Mouse (Mus musculus) embryonic facial prominence, embryonic 14.5 days (tissue): ENCODE data around the gene H1foo. TPM values are rescaled to one million over a fixed set of nuclear protein-coding genes. Genes with fewer than 3 reads are reported as not detected.
A peak's percentile ranks its signal among the peaks of the same experiment; 100 is the strongest.

Experiments
- ATAC-seq: fragments of 200-750 bp; cut with Nextera tagmentation; 2 replicates; pipeline ENCODE4 v1.8.0; 2017; ENCODE audit warnings: low read depth, moderate number of reproducible peaks, moderate TSS enrichment
- DNase-seq: peaks from one replicate; pipeline ENCODE4 v3.0.0-alpha.2; 2015; ENCODE audit warnings: low spot score
- H3K27ac ChIP-seq: fragments of 300-500 bp; sonication (generic); replicated peaks from 2 replicates; pipeline ENCODE4 v1.5.1; 2014; ENCODE audit warnings: low read depth, mild to moderate bottlenecking, low read length, moderate library complexity
- H3K27me3 ChIP-seq: fragments of 300-500 bp; sonication (generic); replicated peaks from 2 replicates; pipeline ENCODE4 v1.6.1; 2014; ENCODE audit warnings: low read length; ENCODE audit not compliant: control insufficient read depth, insufficient read depth
- H3K36me3 ChIP-seq: fragments of 300-500 bp; sonication (generic); 2 replicates; pipeline ENCODE4 v1.6.1; 2014; ENCODE audit warnings: low read length, mixed read lengths; ENCODE audit not compliant: control insufficient read depth, insufficient read depth
- H3K4me1 ChIP-seq: fragments of 300-500 bp; sonication (generic); 2 replicates; pipeline ENCODE4 v1.6.1; 2014; ENCODE audit warnings: antibody characterized with exemption, low read length; ENCODE audit not compliant: control insufficient read depth, insufficient read depth
- H3K4me2 ChIP-seq: fragments of 300-500 bp; sonication (generic); 2 replicates; pipeline ENCODE4 v1.6.1; 2014; ENCODE audit warnings: low read depth, mild to moderate bottlenecking, low read length, moderate library complexity, mixed read lengths
- H3K4me3 ChIP-seq: fragments of 300-500 bp; sonication (generic); 2 replicates; pipeline ENCODE4 v1.5.1; 2014; ENCODE audit warnings: low read depth, mild to moderate bottlenecking, low read length
- H3K9ac ChIP-seq: fragments of 300-500 bp; sonication (generic); 2 replicates; pipeline ENCODE4 v1.6.1; 2014; ENCODE audit warnings: low read depth, mild to moderate bottlenecking, low read length, moderate library complexity, mixed read lengths
- H3K9me3 ChIP-seq: fragments of 300-500 bp; sonication (generic); 2 replicates; pipeline ENCODE4 v1.6.1; 2016; ENCODE audit warnings: low read length; ENCODE audit not compliant: control insufficient read depth
- WGBS: fragments of 180-500 bp; shearing (Covaris S2); extraction: QIAGEN DNeasy Blood & Tissue Kit; methylation state at CpG from one replicate; pipeline ENCODE4 v1.1.7; 2014; 5-methylcytosine and 5-hydroxymethylcytosine counted together
- polyA plus RNA-seq: library from polyadenylated mRNA; unstranded; fragments of >200 nt; fragmentation: Nextera tagmentation; extraction: Ambion mirVana; gene quantifications from 2 replicates; pipeline ENCODE4 v1.2.1, GENCODE M21; 2014

H1foo gene
- polyA plus RNA-seq, 1 experiment from 2014 or later: not detected

DNA sequence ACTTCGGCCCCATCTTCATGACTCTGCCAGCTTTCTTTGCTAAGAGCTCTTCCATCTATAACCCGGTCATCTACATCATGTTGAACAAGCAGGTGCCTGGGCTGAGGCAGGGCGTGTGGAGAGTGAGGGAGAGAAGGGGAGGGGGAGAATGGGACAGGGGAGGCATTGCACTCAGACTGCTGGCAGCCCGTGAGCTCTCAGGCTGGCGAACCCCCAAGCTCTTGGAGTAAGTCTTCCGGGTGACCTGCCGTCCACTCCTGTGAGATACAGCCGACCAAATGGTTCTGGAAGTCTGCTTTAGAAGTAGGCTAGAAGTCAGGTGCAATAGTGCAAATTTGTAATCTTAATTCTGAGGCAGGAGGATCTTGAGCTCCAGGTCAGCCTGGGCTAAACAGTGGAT is 9.2 kb upstream of the H1foo start:
- Histone ChIP-seq H3K9ac (no peak overlapping the region), H3K4me3 (no peak overlapping the region)

DNA sequence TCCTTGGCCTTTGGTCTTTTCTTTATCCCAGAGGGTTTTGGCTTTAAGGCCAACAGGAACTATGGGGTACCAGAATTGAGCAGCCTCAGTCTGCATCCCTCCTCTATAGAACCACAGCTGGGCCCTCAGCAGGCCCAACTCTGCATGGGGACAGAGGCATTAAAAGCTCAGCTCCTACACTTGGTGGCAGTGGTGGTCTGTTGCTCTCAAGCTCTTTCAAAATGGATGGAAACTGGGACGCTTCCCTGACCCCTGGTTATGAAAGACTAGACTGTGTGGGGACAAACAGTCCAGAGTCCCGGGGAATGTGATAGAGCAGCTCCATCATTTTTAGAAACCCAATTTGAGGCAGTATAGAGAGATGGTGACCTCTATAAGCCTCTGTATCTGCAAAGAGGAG is 6.7 kb upstream of the H1foo start:
- WGBS: 89% methylated on average over 2 of the region's 2 CpGs
- H3K9me3 ChIP-seq: peaks cover 6% of the 10 kb centered on the region; the same call in 1 of the 2 replicates
- H3K4me2 ChIP-seq: no peak overlapping the region
- no peaks in the 10 kb centered on the region for H3K36me3 ChIP-seq
- H3K4me1 ChIP-seq: 0 out of 2 replicates have a peak, but pooled peaks cover 2% of the 10 kb centered on the region
- ATAC-seq (no peak), DNase-seq (no peak)
- no peak overlapping the region for H3K9ac ChIP-seq
- H3K4me3 ChIP-seq: no peak overlapping the region
- no peaks in the 10 kb centered on the region for H3K27me3 ChIP-seq
- H3K27ac ChIP-seq: no peak overlapping the region

More for the DNA sequence above, 9.2 kb upstream of the H1foo start:
- Histone ChIP-seq H3K9me3 (peaks cover 6% of the 10 kb centered on the region; the same call in 1 of the 2 replicates), H3K4me2 (no peak overlapping the region), H3K27me3 (no peaks in the 10 kb centered on the region), H3K36me3 (no peaks in the 10 kb centered on the region), H3K4me1 (0 out of 2 replicates have a peak, but pooled peaks cover 1% of the 10 kb centered on the region), H3K27ac (no peak overlapping the region)
- DNase-seq (no peak), ATAC-seq (no peak)
- WGBS: 85% methylated on average over 8 of the region's 8 CpGs

DNA sequence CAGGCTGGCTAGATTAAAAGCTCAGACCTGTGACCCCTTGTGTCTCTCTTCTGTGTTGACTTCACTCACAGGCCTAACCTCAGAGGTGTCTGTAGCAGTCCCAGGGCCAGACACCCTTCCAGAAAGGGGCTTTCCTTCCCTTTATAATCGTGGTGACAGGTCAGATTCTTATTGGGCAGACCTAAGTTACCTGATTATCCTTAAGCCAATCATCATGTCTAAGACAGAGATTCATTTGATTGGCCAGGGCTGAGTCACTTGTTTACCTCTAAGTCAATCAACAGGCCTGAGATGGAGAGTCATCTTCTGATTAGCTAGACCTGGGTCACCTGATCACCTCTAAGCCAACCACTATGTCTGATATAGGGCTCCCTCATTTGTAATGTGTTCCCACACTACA is 5.9 kb upstream of the H1foo start:
- no peak overlapping the region for H3K4me2 ChIP-seq
- no peak overlapping the region for H3K9ac ChIP-seq
- no peak overlapping the region for H3K27ac ChIP-seq
- 74% methylated on average over 1 of the region's 1 CpGs for WGBS
- 0 out of 2 replicates have a peak, but pooled peaks cover 2% of the 10 kb centered on the region for H3K4me1 ChIP-seq
- ATAC-seq: no peak
- H3K9me3 ChIP-seq: peaks cover 6% of the 10 kb centered on the region; the same call in 1 of the 2 replicates
- no peak overlapping the region for H3K4me3 ChIP-seq
- H3K36me3 ChIP-seq: no peaks in the 10 kb centered on the region
- no peaks in the 10 kb centered on the region for H3K27me3 ChIP-seq
- no peak for DNase-seq

- DNase-seq (no peak), ATAC-seq (no peak)
- Histone ChIP-seq H3K9me3 (peaks cover 6% of the 10 kb centered on the region; the same call in 1 of the 2 replicates), H3K4me2 (no peak overlapping the region), H3K36me3 (no peaks in the 10 kb centered on the region), H3K4me3 (no peak overlapping the region), H3K27me3 (no peaks in the 10 kb centered on the region), H3K9ac (no peak overlapping the region), H3K27ac (no peak overlapping the region), H3K4me1 (0 out of 2 replicates have a peak, but pooled peaks cover 2% of the 10 kb centered on the region)
- whole genome bisulfite sequencing: 41% methylated on average over 1 of the region's 1 CpGs
Measured at GRCm38 (mm10) chr6:115940603-115941002, 4.1 kb upstream of the H1foo start.

DNA sequence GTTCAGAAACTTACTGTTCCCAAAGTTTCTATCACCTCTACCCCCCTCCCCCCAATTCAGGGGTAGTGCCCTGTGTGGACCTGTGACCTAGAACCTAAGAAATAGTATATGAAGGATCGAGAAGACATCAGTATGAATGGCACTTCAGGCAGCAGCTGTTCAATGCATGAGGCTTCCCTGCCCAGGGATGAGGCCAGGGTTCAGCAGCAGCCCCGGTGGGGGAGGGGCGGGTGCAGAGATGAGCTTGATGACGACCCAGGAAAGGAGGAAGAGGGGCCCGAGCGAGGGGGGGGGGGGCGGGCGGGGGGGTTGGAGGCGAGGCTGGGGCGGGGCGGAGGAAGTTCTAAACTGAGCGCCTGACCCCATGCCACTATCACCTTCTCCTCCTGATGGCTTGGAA is 3.6 kb upstream of the H1foo start:
- Histone ChIP-seq H3K4me2 (no peak overlapping the region), H3K9ac (no peak overlapping the region), H3K4me3 (no peak overlapping the region), H3K36me3 (no peaks in the 10 kb centered on the region), H3K4me1 (0 out of 2 replicates have a peak, but pooled peaks cover 4% of the 10 kb centered on the region), H3K27ac (no peak overlapping the region), H3K27me3 (no peaks in the 10 kb centered on the region), H3K9me3 (peaks cover 6% of the 10 kb centered on the region; the same call in 1 of the 2 replicates)
- 14% methylated on average over 4 of the region's 12 CpGs for WGBS
- ATAC-seq (no peak), DNase-seq (no peak)

GRCm38 (mm10) chr6:115943498-115944427 is 975 bp upstream of the H1foo start:
- no peak overlapping the region for H3K9ac ChIP-seq
- WGBS: 62% methylated on average over 9 of the region's 9 CpGs
- DNase-seq: peak; percentile 46

GRCm38 (mm10) chr6:115945633-115946032 is 895 bp downstream of the H1foo start:
- DNase-seq (no peak), ATAC-seq (no peak)
- Histone ChIP-seq H3K4me3 (no peak overlapping the region), H3K27ac (no peak overlapping the region), H3K4me2 (no peak overlapping the region), H3K27me3 (no peaks in the 10 kb centered on the region), H3K36me3 (no peaks in the 10 kb centered on the region), H3K9me3 (no peaks in the 10 kb centered on the region), H3K4me1 (peaks cover 6% of the 10 kb centered on the region; the same call in 1 of the 2 replicates), H3K9ac (no peak overlapping the region)
- WGBS: 83% methylated on average over 8 of the region's 8 CpGs

More at GRCm38 (mm10) chr6:115943498-115944427, 975 bp upstream of the H1foo start:
- Histone ChIP-seq H3K4me2 (no peak overlapping the region), H3K36me3 (no peaks in the 10 kb centered on the region), H3K4me1 (peaks cover 9% of the 10 kb centered on the region; the same call in 1 of the 2 replicates), H3K27me3 (no peaks in the 10 kb centered on the region), H3K27ac (no peak overlapping the region), H3K9me3 (no peaks in the 10 kb centered on the region), H3K4me3 (no peak overlapping the region)
- ATAC-seq: no peak

GRCm38 (mm10) chr6:115946389-115946788 is 1.7 kb downstream of the H1foo start:
- peak; percentile 24 for DNase-seq

More at GRCm38 (mm10) chr6:115946389-115946788, 1.7 kb downstream of the H1foo start:
- H3K4me3 ChIP-seq: no peak overlapping the region
- peaks cover 2% of the 10 kb centered on the region; the same call in 1 of the 2 replicates for H3K9me3 ChIP-seq
- H3K4me1 ChIP-seq: peaks cover 6% of the 10 kb centered on the region; the same call in 1 of the 2 replicates
- H3K27ac ChIP-seq: no peak overlapping the region; the same call in 1 of the 2 replicates
- H3K4me2 ChIP-seq: no peak overlapping the region
- no peak; the same call in 1 of the 2 replicates for ATAC-seq
- no peaks in the 10 kb centered on the region for H3K27me3 ChIP-seq
- H3K36me3 ChIP-seq: no peaks in the 10 kb centered on the region
- WGBS: 48% methylated on average over 6 of the region's 6 CpGs
- no peak overlapping the region for H3K9ac ChIP-seq
